27 mouse cellular contexts compared by ENCODE assay signal in genomic region chr6:106791429-106791828, GRCm38 (mm10). TPM values are rescaled to one million over a fixed set of nuclear protein-coding genes. Genes with fewer than 3 reads are reported as not detected.
DNase-seq lines count a peak whose midpoint lies in the region; ATAC-seq and TF ChIP-seq lines count a peak whose summit lies in the region.
"Had no signal": no experiment of that assay in that cellular context is flagged by ENCODE, and none has a peak within 500 bp of the region (broad histone marks: within the 10 kb centered on the region; RNA-seq: fewer than 3 reads in every experiment).

No protein-coding gene starts in this region.

- H3K9me3 ChIP-seq in CH12.LX (replicated peaks; ENCODE audit: low read length), result peaks cover 4% of the 10 kb centered on the region
- H3K9me3 ChIP-seq in kidney, embryonic 14.5 days (ENCODE audit: control insufficient read depth, low read length), result no peaks in the 10 kb centered on the region
- H3K9me3 ChIP-seq: embryonic facial prominence, embryonic 15.5 days; forebrain, embryonic 10.5 days; forebrain, embryonic 15.5 days; hindbrain, embryonic 10.5 days; hindbrain, embryonic 15.5 days had no signal

- ATAC-seq in kidney, embryonic 14.5 days (ENCODE audit: low FRiP score, low TSS enrichment), result no peak
- ATAC-seq: forebrain, embryonic 15.5 days had no signal

- dilution Hi-C loops in CH12.LX (cut with MboI; ENCODE audit: extremely low pct_ligation_motif_present, extremely low pct_unique_long_range_greater_than_20kb, low sequenced_read_pairs), result no loop called here

- peak overlapping the region in 1 of 3 experiments; percentile 10 for H3K4me3 ChIP-seq in CH12.LX (replicated peaks in 1 of 3; ENCODE audit: low read depth in 2 of 3, low read length in 2 of 3, poor library complexity in 1 of 3)
- H3K4me3 ChIP-seq in kidney, embryonic 14.5 days (ENCODE audit: low read length), result no peak overlapping the region
- H3K4me3 ChIP-seq: embryonic facial prominence, embryonic 15.5 days; erythroblast, embryonic 14.5 days; forebrain, embryonic 10.5 days; forebrain, embryonic 15.5 days; heart, adult 2 months; hindbrain, embryonic 10.5 days; hindbrain, embryonic 15.5 days had no signal

- no peak for TF ChIP-seq RAD21 in CH12.LX (IDR thresholded peaks at IDR 0.05; ENCODE audit: low read depth, low read length)

- DNase-seq in CD4-positive helper T cell, adult 2 months (ENCODE audit: low read depth, low spot score), result peak; percentile 76
- DNase-seq in CH12.LX (ENCODE audit: extremely low read depth), result no peak
- DNase-seq in induced T-regulatory cell, adult 2 months (ENCODE audit: low read depth), result peak; percentile 73
- peak; percentile 74 for DNase-seq in naive thymus-derived CD4-positive, alpha-beta T cell, adult 2 months (ENCODE audit: low read depth)
- DNase-seq in adrenal gland, adult 2 months, result no peak
- DNase-seq in right cerebral cortex, postnatal 36 days (ENCODE audit: low spot score in 2 of 2), result no peak
- DNase-seq: adrenal gland, adult 8-10 months; adrenal gland, postnatal 36 days; cerebellum, adult 8-10 months; cerebellum, postnatal 14 days; embryo, embryonic 11 days; gastrocnemius, postnatal 36 days; heart, adult 2 months had no signal

- TF ChIP-seq POLR2A in CH12.LX (IDR thresholded peaks at IDR 0.05; ENCODE audit: low read depth, low read length), result no peak

- peak; percentile 74 for TF ChIP-seq EP300 in CH12.LX (IDR thresholded peaks at IDR 0.05; ENCODE audit: low read length)

- TF ChIP-seq CTCF in CH12.LX (conservative IDR thresholded peaks at IDR 0.05 in 1 of 2, IDR thresholded peaks at IDR 0.05 in 1 of 2; ENCODE audit: low read depth in 2 of 2, low read length in 2 of 2), result no peak

- no peak overlapping the region for H3K27ac ChIP-seq in CH12.LX (ENCODE audit: insufficient read depth, low read depth)
- H3K27ac ChIP-seq in kidney, embryonic 14.5 days (ENCODE audit: low read depth, low read length), result no peak overlapping the region
- H3K27ac ChIP-seq: embryonic facial prominence, embryonic 15.5 days; forebrain, embryonic 10.5 days; forebrain, embryonic 15.5 days; heart, adult 2 months; hindbrain, embryonic 10.5 days; hindbrain, embryonic 15.5 days had no signal

- peak overlapping the region; percentile 63 for H3K9ac ChIP-seq in CH12.LX (ENCODE audit: insufficient read depth, low read depth)
- H3K9ac ChIP-seq in kidney, embryonic 14.5 days (ENCODE audit: low read depth, low read length), result no peak overlapping the region
- H3K9ac ChIP-seq: embryonic facial prominence, embryonic 15.5 days; forebrain, embryonic 15.5 days; hindbrain, embryonic 15.5 days had no signal

- peaks cover 3 to 55% of the 10 kb centered on the region in 2 experiments; a peak in 3 of 4 replicates for H3K4me1 ChIP-seq in CH12.LX (ENCODE audit: control insufficient read depth in 1 of 2, insufficient read depth in 2 of 2)
- no peaks in the 10 kb centered on the region for H3K4me1 ChIP-seq in kidney, embryonic 14.5 days (ENCODE audit: control insufficient read depth, insufficient read depth, low read length)
- H3K4me1 ChIP-seq: embryonic facial prominence, embryonic 15.5 days; forebrain, embryonic 10.5 days; forebrain, embryonic 15.5 days; hindbrain, embryonic 10.5 days; hindbrain, embryonic 15.5 days had no signal

- peak overlapping the region; percentile 76; the same call in 1 of the 2 replicates for H3K4me2 ChIP-seq in CH12.LX (ENCODE audit: insufficient read depth, low read depth, poor library complexity, severe bottlenecking)
- no peak overlapping the region for H3K4me2 ChIP-seq in kidney, embryonic 14.5 days (replicated peaks; ENCODE audit: low read depth, low read length)
- H3K4me2 ChIP-seq: embryonic facial prominence, embryonic 15.5 days; forebrain, embryonic 15.5 days; heart, embryonic 11.5 days; hindbrain, embryonic 15.5 days had no signal

- H3K36me3 ChIP-seq in CH12.LX (replicated peaks in 1 of 2; ENCODE audit: control insufficient read depth in 1 of 2, insufficient read depth in 1 of 2, low read length in 1 of 2), result peaks cover 14 to 44% of the 10 kb centered on the region in 2 experiments
- H3K36me3 ChIP-seq in kidney, embryonic 14.5 days (ENCODE audit: control insufficient read depth, insufficient read depth, low read length), result peaks cover 50% of the 10 kb centered on the region

- 93% methylated on average over 8 of the region's 8 CpGs for WGBS in kidney, embryonic 14.5 days

- peaks cover 36% of the 10 kb centered on the region for H3K79me2 ChIP-seq in CH12.LX (replicated peaks; ENCODE audit: control insufficient read depth, extremely low read depth, insufficient read depth, poor library complexity, severe bottlenecking)

- in situ Hi-C loops in CH12.LX (cut with MboI; ENCODE audit: low pct_ligation_motif_present, low pct_unique_long_range_greater_than_20kb, low sequenced_read_pairs), result loop anchor here (5.0 kb wide), 1 partner anchor 129 kb away; no protein-coding TSS in a partner anchor

- no peaks in the 10 kb centered on the region for H3K27me3 ChIP-seq in CH12.LX (replicated peaks)
- no peaks in the 10 kb centered on the region for H3K27me3 ChIP-seq in kidney, embryonic 14.5 days (ENCODE audit: control insufficient read depth, insufficient read depth, low read length)
- H3K27me3 ChIP-seq: embryonic facial prominence, embryonic 15.5 days; forebrain, embryonic 15.5 days; hindbrain, embryonic 15.5 days had no signal

TF ChIP-seq in CH12.LX, 34 proteins besides CTCF, POLR2A, EP300 and RAD21:
- TF ChIP-seq MEF2A (IDR thresholded peaks at IDR 0.05; ENCODE audit: borderline replicate concordance, low read depth, low read length) (peak; percentile 65), MAFK (IDR thresholded peaks at IDR 0.05; ENCODE audit: insufficient replicate concordance, low read length) (peak; percentile 51; the same call in 1 of the 2 replicates), IRF4 (IDR thresholded peaks at IDR 0.05; ENCODE audit: low read depth, low read length) (peak; percentile 70), CHD2 (IDR thresholded peaks at IDR 0.05; ENCODE audit: low read length) (0 out of 2 replicates have a peak, but pooled peaks have one; percentile 30), MAZ (IDR thresholded peaks at IDR 0.05; ENCODE audit: low read depth, low read length) (peak; percentile 70), USF1 (IDR thresholded peaks at IDR 0.05; ENCODE audit: low read depth, low read length) (no peak), UBTF (IDR thresholded peaks at IDR 0.05; ENCODE audit: low read depth, low read length) (no peak), JUN (IDR thresholded peaks at IDR 0.05; ENCODE audit: insufficient read depth, low read depth, low read length) (no peak), JUND (conservative IDR thresholded peaks at IDR 0.05; ENCODE audit: low read depth, low read length) (no peak), TBP (conservative IDR thresholded peaks at IDR 0.05; ENCODE audit: low read depth, low read length) (no peak), MYC (IDR thresholded peaks at IDR 0.05; ENCODE audit: low read depth, low read length) (0 out of 2 replicates have a peak, but pooled peaks have one; percentile 32), SIN3A (IDR thresholded peaks at IDR 0.05; ENCODE audit: low read length) (peak; percentile 71), MAX (IDR thresholded peaks at IDR 0.05; ENCODE audit: low read length) (0 out of 2 replicates have a peak, but pooled peaks have one; percentile 27), HCFC1 (IDR thresholded peaks at IDR 0.05; ENCODE audit: low read depth, low read length) (peak; percentile 35; the same call in 1 of the 2 replicates), ZKSCAN1 (IDR thresholded peaks at IDR 0.05; ENCODE audit: borderline replicate concordance, low read depth, low read length) (no peak), ETS1 (conservative IDR thresholded peaks at IDR 0.05; ENCODE audit: low read depth, low read length) (peak; percentile 44; the same call in 1 of the 2 replicates), BHLHE40 (IDR thresholded peaks at IDR 0.05; ENCODE audit: low read depth, low read length) (peak; percentile 48), ZNF384 (IDR thresholded peaks at IDR 0.05; ENCODE audit: low read depth, low read length) (peak; percentile 84), MXI1 (IDR thresholded peaks at IDR 0.05; ENCODE audit: low read depth, low read length) (peak; percentile 63; the same call in 1 of the 2 replicates), NRF1 (IDR thresholded peaks at IDR 0.05; ENCODE audit: low read depth, low read length) (no peak)

RNA-seq across cellular contexts. Expression of gene Crbn, which starts 8.4 kb away (rescaled TPM):
- 28.8 and 29.2 TPM in 2 replicates for total RNA-seq in CH12.LX (2012; rRNA removed)
- total RNA-seq in CH12.LX (2014; rRNA removed), result 60.1 and 73.3 TPM in 2 replicates
- 28.0 and 30.8 TPM in 2 replicates for polyA plus RNA-seq in CH12.LX (2012; ENCODE audit: insufficient read length, low read depth)
- 10 to 100 TPM; 60.4 to 69.3 TPM for total RNA-seq in adrenal gland, adult 2 months (2021)
- 5.6 and 10.7 TPM in 2 replicates for polyA plus RNA-seq in adrenal gland, adult 2 months (2012; rRNA removed)
- polyA plus RNA-seq in kidney, embryonic 14.5 days (2014; fragmentation: Nextera tagmentation; extraction: Ambion mirVana), result 38.3 and 52.1 TPM in 2 replicates

RNA-seq across cellular contexts. Expression of gene Trnt1, which starts 22.5 kb away (rescaled TPM):
- total RNA-seq in CH12.LX (2012; rRNA removed), result 106 and 155 TPM in 2 replicates
- total RNA-seq in CH12.LX (2014; rRNA removed), result 239 and 286 TPM in 2 replicates
- polyA plus RNA-seq in CH12.LX (2012; ENCODE audit: insufficient read length, low read depth), result 159 and 195 TPM in 2 replicates
- total RNA-seq in adrenal gland, adult 2 months (2021), result 10 to 100 TPM; 52.1 to 52.7 TPM
- polyA plus RNA-seq in adrenal gland, adult 2 months (2012; rRNA removed), result 4.9 and 14.0 TPM in 2 replicates
- polyA plus RNA-seq in kidney, embryonic 14.5 days (2014; fragmentation: Nextera tagmentation; extraction: Ambion mirVana), result 73.4 and 73.7 TPM in 2 replicates

RNA-seq across cellular contexts. Expression of gene Il5ra, which starts 42.6 kb away (rescaled TPM):
- total RNA-seq in CH12.LX (2012; rRNA removed) (56.8 and 65.0 TPM in 2 replicates), CH12.LX (2014; rRNA removed) (119 and 138 TPM in 2 replicates)
- polyA plus RNA-seq in CH12.LX (2012; ENCODE audit: insufficient read length, low read depth), result 69.0 and 70.2 TPM in 2 replicates
- not detected for total RNA-seq in adrenal gland, adult 2 months (2021)
- not detected in 2 replicates for polyA plus RNA-seq in adrenal gland, adult 2 months (2012; rRNA removed)
- not detected in 2 replicates for polyA plus RNA-seq in kidney, embryonic 14.5 days (2014; fragmentation: Nextera tagmentation; extraction: Ambion mirVana)
- total RNA-seq: adrenal gland, postnatal 36 days; gastrocnemius, adult 8-10 months; gastrocnemius, postnatal 36 days; heart, postnatal 25 days; MEL had no signal
- polyA plus RNA-seq: C2C12; embryonic facial prominence, embryonic 11.5 days; erythroblast, embryonic 14.5 days; forebrain, embryonic 10.5 days; heart, embryonic 11.5 days; intestine, embryonic 14.5 days had no signal

Comparison
In these comparisons a context has a peak if more than half of its experiments do, and no peak if none do; other contexts are left out.
1. DNase-seq: peak in CD4-positive helper T cell, adult 2 months (single experiment), induced T-regulatory cell, adult 2 months (single experiment) and naive thymus-derived CD4-positive, alpha-beta T cell, adult 2 months (single experiment); none in CH12.LX (single experiment), adrenal gland, adult 2 months (single experiment) and right cerebral cortex, postnatal 36 days (0 of 2).
2. RNA of gene Il5ra, which starts 42.6 kb away (polyA plus RNA-seq): 69.0 to 70.2 TPM in CH12.LX; not detected in kidney, embryonic 14.5 days and not detected in adrenal gland, adult 2 months; every median in the first group is over 10 times any median in the second.